Mouse (Mus musculus) left cerebral cortex, postnatal 4 days (tissue): ENCODE measurements at regions not wholly inside any gene's neighbourhood (a gene's known extent, or its start where the extent isn't known, plus 50 kb on each side); places are given as distances from the start of the nearest gene placed in this dataset.

ENCODE experiments used
- DNase-seq: peaks from one replicate; pipeline ENCODE4 v3.0.0-alpha.2; 2022
- intact Hi-C: fragments of 180-260 bp; cut with DNase I; formaldehyde crosslinking; loops from one replicate; pipeline ENCODE4 v1.15.1; 2025

DNA sequence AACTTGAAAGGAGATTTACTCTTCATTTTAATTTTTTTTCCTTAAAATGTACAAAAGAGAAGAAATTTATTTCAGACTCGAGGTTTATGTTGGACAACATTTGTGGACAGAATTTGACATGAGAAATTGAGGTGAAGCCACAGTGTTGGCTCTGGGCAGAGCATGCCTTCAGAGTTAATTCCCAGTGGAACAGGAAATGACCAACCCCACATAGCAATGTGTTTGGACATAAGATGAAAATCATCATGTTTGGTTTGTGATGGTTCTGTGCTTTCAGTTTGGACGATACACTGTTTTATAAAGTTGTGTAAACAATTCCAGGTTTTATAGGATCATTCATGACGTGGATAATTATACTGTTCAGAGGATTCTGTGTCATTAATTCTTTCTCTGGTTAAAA, 271.9 kb upstream of the Mettl25 start:
- intact Hi-C loops = no loop called here

DNA sequence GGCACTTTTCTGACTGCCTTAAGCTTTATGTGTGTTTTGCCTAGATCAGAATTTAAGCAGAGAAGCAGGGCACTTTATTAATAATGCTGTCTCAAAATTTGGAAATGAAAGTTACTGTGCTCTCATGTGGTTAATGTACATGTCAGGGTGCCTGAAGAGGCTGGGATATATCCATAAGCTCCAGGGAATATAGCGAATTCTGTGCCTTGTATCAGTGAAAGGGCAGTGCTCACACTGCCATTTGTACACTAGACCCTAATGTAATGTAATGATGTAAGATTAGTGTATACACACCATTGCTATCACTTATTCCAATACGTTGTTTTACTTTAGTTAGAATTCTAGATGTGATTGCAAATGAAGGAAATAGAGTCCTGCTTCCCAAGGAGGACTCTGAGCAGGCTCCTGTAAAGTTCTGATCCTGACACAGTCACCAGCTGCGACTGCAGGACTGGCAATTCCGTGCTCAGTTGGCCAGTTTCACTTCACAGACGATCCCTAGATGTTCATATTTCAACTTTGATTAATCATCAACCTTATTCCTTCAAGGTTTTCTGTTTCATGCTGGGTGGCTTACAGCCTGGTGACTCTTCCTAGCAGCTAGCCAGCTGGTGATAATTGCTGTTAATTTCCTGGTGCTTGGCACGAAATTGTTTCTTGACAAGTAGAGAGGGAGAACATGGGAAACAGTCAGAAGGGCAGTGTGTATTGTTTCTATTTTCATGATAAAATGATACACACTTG, 273.7 kb upstream of the Mettl25 start:
- intact Hi-C loops = no loop called here
- peak; percentile 66 for DNase-seq

More for the DNA sequence above, 271.9 kb upstream of the Mettl25 start:
- DNase-seq = no peak

- intact Hi-C loops = no loop called here
- DNase-seq = no peak
Observed at GRCm38 (mm10) chr10:106121826-106122225, 280.6 kb upstream of the Mettl25 start.

DNA sequence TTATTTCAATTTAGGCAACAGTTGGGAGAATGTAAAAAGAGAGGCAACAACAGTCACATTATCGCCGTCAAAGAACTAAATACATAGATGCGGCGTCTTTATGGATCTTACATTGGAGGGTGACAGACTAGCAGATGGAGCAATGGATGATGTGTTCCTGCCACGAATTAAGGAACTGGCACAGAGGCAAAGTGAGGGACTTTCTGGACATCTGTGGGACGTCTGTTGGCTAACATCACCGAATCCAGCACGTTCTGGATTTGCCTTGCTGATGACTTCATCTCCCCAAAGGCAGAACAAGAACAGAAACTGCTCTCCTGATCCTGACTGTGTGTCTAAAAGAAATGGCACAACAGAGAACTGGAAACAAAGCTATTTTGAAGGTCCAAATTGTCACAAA, 281.8 kb upstream of the Mettl25 start:
- peak; percentile 60 for DNase-seq
- intact Hi-C loops = no loop called here

- intact Hi-C loops = no loop called here
Observed at GRCm38 (mm10) chr10:106172131-106172530, 298.0 kb upstream of the Ppfia2 start.

GRCm38 (mm10) chr10:106174433-106174832, 295.7 kb upstream of the Ppfia2 start:
- no peak for DNase-seq
- intact Hi-C loops = no loop called here

More at GRCm38 (mm10) chr10:106172131-106172530, 298.0 kb upstream of the Ppfia2 start:
- DNase-seq = no peak

- DNase-seq = no peak
- intact Hi-C loops = no loop called here
Observed at GRCm38 (mm10) chr10:106179651-106180050, 290.5 kb upstream of the Ppfia2 start.

- no peak for DNase-seq
- intact Hi-C loops = no loop called here
Observed at GRCm38 (mm10) chr10:106202566-106202965, 267.6 kb upstream of the Ppfia2 start.

DNA sequence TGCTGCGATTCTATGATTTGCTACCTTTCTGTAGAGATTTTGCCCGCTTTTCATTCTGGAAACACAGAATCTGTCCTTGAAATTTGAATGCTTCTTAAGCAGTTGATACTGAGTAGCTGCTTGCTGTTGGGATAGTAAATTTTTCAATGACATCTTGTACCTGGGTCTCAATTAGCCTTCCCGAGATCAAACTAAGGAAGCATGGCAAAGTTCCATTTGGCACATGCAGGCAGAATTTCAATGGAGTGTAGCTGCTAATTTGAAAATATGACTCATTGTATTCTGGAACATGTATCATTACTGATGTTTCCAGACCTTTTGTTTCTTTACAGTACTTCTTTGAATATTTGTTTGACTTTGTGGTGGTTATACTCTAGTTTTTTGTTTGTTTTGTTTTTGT, 245.9 kb upstream of the Ppfia2 start:
- intact Hi-C loops = no loop called here

DNA sequence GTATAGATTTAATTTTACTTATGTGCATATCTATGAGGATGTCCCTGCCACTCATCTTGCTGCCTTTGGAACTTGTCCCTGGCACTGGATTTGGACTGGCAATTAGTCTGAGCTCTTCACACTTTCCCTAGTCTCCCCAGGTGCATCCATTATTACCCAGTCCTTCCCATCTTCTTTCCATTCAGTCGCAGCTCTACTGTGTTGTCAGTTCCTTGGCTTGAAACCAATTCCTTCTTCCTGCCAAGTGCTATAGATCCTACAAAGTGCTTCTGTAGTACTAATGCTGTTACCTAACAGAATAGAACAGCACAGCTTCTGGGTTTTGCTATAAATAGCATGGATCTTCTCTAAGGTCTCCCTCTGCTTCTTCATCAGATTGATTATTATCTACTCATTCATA, 228.0 kb upstream of the Ppfia2 start:
- intact Hi-C loops = no loop called here
- DNase-seq = peak; percentile 21

More for the DNA sequence above, 245.9 kb upstream of the Ppfia2 start:
- DNase-seq = peak; percentile 20

GRCm38 (mm10) chr10:106254106-106254505, 216.0 kb upstream of the Ppfia2 start:
- intact Hi-C loops = no loop called here
- no peak for DNase-seq

GRCm38 (mm10) chr10:106259811-106260210, 210.3 kb upstream of the Ppfia2 start:
- intact Hi-C loops = no loop called here
- DNase-seq = no peak

- no peak for DNase-seq
- intact Hi-C loops = no loop called here
Observed at GRCm38 (mm10) chr10:106273335-106273734, 196.8 kb upstream of the Ppfia2 start.

DNA sequence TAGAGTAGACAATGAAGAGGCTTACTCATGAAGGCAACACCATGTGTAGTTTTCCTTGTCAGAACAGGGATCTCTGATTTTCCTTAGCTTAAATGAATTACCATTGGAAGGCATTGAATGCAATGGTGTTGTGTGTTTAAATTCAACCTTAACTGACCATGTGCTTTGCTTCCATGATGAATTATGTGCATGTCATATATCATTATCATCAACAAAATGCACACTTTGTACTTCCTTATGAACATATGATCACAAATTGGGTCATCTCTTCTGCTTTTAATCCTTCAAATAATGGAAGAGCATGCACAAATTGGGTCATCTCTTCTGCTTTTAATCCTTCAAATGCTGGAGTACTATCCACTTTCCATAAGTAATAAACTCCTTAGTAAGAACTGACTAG, 180.2 kb upstream of the Ppfia2 start:
- no peak for DNase-seq
- intact Hi-C loops = no loop called here

GRCm38 (mm10) chr10:106290736-106291135, 179.4 kb upstream of the Ppfia2 start:
- intact Hi-C loops = no loop called here
- peak; percentile 1 for DNase-seq

- intact Hi-C loops = no loop called here
- DNase-seq = no peak
Observed at GRCm38 (mm10) chr10:106295501-106295900, 174.6 kb upstream of the Ppfia2 start.

GRCm38 (mm10) chr10:106335166-106335565, 135.0 kb upstream of the Ppfia2 start:
- intact Hi-C loops = no loop called here
- no peak for DNase-seq

DNA sequence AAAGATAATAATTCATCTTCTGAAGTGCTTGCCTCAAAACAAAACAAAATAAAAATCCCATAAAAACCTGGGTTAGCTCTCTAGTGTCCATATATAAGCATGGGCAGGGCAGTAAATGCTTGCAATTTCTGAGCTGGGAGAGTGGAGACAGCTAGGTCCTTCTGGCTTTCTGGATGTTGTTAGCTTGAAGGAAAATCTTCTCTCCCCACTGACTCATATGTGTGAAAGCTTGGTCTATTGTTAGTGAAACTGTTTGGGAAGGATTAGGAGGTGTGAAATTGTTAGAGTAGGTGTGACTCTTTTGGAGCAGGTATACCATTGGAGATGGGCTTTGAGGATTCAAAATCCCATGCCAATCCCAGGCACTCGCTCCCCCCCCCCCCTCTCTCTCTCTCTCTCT, 118.5 kb upstream of the Ppfia2 start:
- no peak for DNase-seq
- intact Hi-C loops = no loop called here

GRCm38 (mm10) chr10:106375653-106376052, 94.5 kb upstream of the Ppfia2 start:
- peak; percentile 67 for DNase-seq
- intact Hi-C loops = loop anchor here (10.0 kb wide), 1 partner anchor 209 kb away; no protein-coding TSS in a partner anchor

GRCm38 (mm10) chr10:106376161-106376560, 94.0 kb upstream of the Ppfia2 start:
- DNase-seq = no peak
- intact Hi-C loops = loop anchor here (10.0 kb wide), 1 partner anchor 209 kb away; no protein-coding TSS in a partner anchor

DNA sequence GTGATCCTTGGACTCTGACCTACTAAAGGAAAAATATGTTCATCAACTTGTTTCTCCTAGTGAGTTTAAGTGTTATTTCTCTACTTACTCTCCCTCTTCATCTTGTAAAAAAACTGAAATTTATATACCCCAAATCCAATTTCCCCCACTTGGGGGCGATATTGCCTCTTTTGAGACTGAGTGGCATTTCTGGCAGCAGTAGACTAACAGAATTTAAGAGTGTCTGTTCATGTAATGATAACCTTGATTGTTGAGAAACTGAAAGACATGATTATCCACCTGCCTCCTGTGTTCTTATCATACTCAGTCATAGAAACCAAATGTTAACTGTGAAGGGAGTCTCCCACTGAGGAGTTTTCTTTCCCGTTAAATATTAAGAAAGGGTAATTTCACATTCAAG, 89.5 kb upstream of the Ppfia2 start:
- intact Hi-C loops = no loop called here
- DNase-seq = peak; percentile 3

DNA sequence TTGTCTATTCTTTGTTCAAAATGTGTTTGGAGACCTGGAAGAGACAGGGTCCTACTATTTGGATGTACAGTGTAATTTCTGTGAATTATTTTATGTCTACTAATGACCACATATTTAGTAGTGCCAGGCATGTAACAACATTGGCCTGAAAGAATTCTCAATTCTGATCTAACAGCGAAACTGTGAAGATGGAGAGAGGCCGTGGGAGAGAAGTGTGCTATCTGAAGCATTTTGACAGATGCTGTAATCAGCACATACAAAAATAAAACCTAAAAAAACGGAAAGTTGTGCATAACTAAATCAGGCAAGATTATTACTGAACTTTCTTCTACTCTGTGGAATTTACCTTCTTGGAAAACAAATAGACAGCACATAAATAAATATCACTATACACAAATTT, 61.4 kb upstream of the Ppfia2 start:
- no peak for DNase-seq
- intact Hi-C loops = no loop called here

DNA sequence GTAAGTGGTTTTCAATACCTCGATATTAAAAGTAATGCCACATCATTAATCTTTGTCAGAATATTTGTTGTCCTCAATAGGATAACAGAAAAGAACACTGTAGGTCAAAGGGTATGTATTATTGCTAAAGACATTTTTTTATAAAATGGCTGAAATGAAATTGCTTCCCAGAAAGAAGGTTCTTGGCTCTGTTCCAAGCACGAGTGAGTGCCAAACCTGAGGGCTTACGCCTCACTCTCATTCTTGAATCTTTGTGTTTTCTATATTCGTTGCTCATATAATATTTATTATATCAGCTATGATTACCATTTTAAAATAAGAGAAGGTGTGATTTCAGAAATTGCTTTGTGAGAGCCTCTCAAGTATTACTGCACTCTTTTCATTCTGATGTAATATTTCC, 57.0 kb upstream of the Ppfia2 start:
- intact Hi-C loops = no loop called here

More for the DNA sequence above, 57.0 kb upstream of the Ppfia2 start:
- peak; percentile 37 for DNase-seq
